Mouse (Mus musculus): ENCODE data around the gene Ankrd65. TPM values are rescaled to one million over a fixed set of nuclear protein-coding genes. Genes with fewer than 3 reads are reported as not detected.
A peak's percentile ranks its signal among the peaks of the same experiment; 100 is the strongest.

The Ankrd65 gene
- polyA plus RNA-seq, 1 experiment: 0.49 TPM

GRCm38 (mm10) chr4:155791240-155791933 lies 1.1 kb downstream of the Ankrd65 start:
- Histone ChIP-seq H3K4me3 (ENCODE audit: extremely low read depth, insufficient read depth, insufficient read length) (no peak overlapping the region), H3K36me3 (ENCODE audit: control insufficient read depth, insufficient read depth, low read length) (no peaks in the 10 kb centered on the region), H3K27me3 (ENCODE audit: control insufficient read depth, insufficient read depth, low read length) (no peaks in the 10 kb centered on the region), H3K27ac (ENCODE audit: insufficient read depth, low read length) (no peak overlapping the region), H3K4me1 (ENCODE audit: control insufficient read depth, insufficient read depth, insufficient read length) (no peaks in the 10 kb centered on the region)
- DNase-seq (ENCODE audit: low read depth in 1 of 2, low spot score in 2 of 2): no peak
- TF ChIP-seq CTCF (IDR thresholded peaks at IDR 0.05; ENCODE audit: extremely low read depth, insufficient read depth, insufficient read length, insufficient replicate concordance): no peak
- no peak for TF ChIP-seq POLR2A (IDR thresholded peaks at IDR 0.05; ENCODE audit: low read depth, low read length)
- WGBS: 85% methylated on average over 24 of the region's 24 CpGs

- no peaks in the 10 kb centered on the region; the same call in 1 of the 2 replicates for H3K27me3 ChIP-seq (ENCODE audit: control insufficient read depth, insufficient read depth, low read length)
- no peak for DNase-seq (ENCODE audit: low read depth in 1 of 2, low spot score in 2 of 2)
- no peak for TF ChIP-seq POLR2A (IDR thresholded peaks at IDR 0.05; ENCODE audit: low read depth, low read length)
- no peak for TF ChIP-seq CTCF (IDR thresholded peaks at IDR 0.05; ENCODE audit: extremely low read depth, insufficient read depth, insufficient read length, insufficient replicate concordance)
Measured at GRCm38 (mm10) chr4:155793730-155794129, 3.5 kb downstream of the Ankrd65 start.

DNA sequence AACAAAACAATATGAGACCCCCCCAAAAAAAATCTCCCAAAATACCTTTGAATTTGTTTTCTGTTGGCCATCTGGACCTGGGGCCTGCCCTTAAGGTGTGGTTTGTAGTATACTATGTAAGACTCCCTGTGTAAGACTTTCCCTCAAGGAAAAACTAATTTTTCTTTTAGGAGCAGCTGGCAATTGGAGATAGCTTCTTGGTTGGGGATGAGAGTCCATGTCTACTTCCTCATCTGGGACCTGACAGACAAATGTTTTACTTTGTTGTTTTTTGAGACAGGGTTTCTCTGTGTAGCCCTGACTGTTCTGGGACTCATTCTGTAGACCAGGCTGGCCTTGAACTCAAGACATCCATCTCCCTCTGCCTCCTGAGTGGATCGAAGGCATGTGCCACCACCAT lies 11.8 kb downstream of the Ankrd65 start:
- 100% methylated on average over 1 of the region's 1 CpGs for WGBS
- no peak for DNase-seq (ENCODE audit: low read depth in 1 of 2, low spot score in 2 of 2)
- peaks cover 6% of the 10 kb centered on the region; the same call in 1 of the 2 replicates for H3K4me1 ChIP-seq (ENCODE audit: control insufficient read depth, insufficient read depth, insufficient read length)
- H3K4me3 ChIP-seq (ENCODE audit: extremely low read depth, insufficient read depth, insufficient read length): no peak overlapping the region
- peaks cover 5% of the 10 kb centered on the region for H3K36me3 ChIP-seq (ENCODE audit: control insufficient read depth, insufficient read depth, low read length)
- no peak overlapping the region for H3K27ac ChIP-seq (ENCODE audit: insufficient read depth, low read length)
- TF ChIP-seq CTCF (IDR thresholded peaks at IDR 0.05; ENCODE audit: extremely low read depth, insufficient read depth, insufficient read length, insufficient replicate concordance) (no peak), POLR2A (IDR thresholded peaks at IDR 0.05; ENCODE audit: low read depth, low read length) (no peak)
- no peaks in the 10 kb centered on the region for H3K27me3 ChIP-seq (ENCODE audit: control insufficient read depth, insufficient read depth, low read length)

More at GRCm38 (mm10) chr4:155793730-155794129, 3.5 kb downstream of the Ankrd65 start:
- H3K27ac ChIP-seq (ENCODE audit: insufficient read depth, low read length): no peak overlapping the region
- H3K36me3 ChIP-seq (ENCODE audit: control insufficient read depth, insufficient read depth, low read length): no peaks in the 10 kb centered on the region
- WGBS: 78% methylated on average over 2 of the region's 2 CpGs
- no peaks in the 10 kb centered on the region for H3K4me1 ChIP-seq (ENCODE audit: control insufficient read depth, insufficient read depth, insufficient read length)
- no peak overlapping the region for H3K4me3 ChIP-seq (ENCODE audit: extremely low read depth, insufficient read depth, insufficient read length)

GRCm38 (mm10) chr4:155802741-155803339 lies 12.6 kb downstream of the Ankrd65 start, which contains the start of gene Mrpl20:
TSS of gene Mrpl20 (plus strand) at chr4:155802878.
- TF ChIP-seq CTCF (IDR thresholded peaks at IDR 0.05; ENCODE audit: extremely low read depth, insufficient read depth, insufficient read length, insufficient replicate concordance): no peak
- no peak for TF ChIP-seq POLR2A (IDR thresholded peaks at IDR 0.05; ENCODE audit: low read depth, low read length)
- WGBS: 7% methylated on average over 12 of the region's 12 CpGs

GRCm38 (mm10) chr4:155803340-155804041 lies 13.3 kb downstream of the Ankrd65 start:
- H3K4me1 ChIP-seq (ENCODE audit: control insufficient read depth, insufficient read depth, insufficient read length): peaks cover 6% of the 10 kb centered on the region; the same call in 1 of the 2 replicates
- WGBS: under 1% methylated on average over 58 of the region's 58 CpGs
- DNase-seq (ENCODE audit: low read depth in 1 of 2, low spot score in 2 of 2): peak; percentile 90 to 94
- TF ChIP-seq CTCF (IDR thresholded peaks at IDR 0.05; ENCODE audit: extremely low read depth, insufficient read depth, insufficient read length, insufficient replicate concordance) (no peak), POLR2A (IDR thresholded peaks at IDR 0.05; ENCODE audit: low read depth, low read length) (peak; percentile 85)
- H3K27ac ChIP-seq (ENCODE audit: insufficient read depth, low read length): peak overlapping the region; percentile 59
- H3K4me3 ChIP-seq (ENCODE audit: extremely low read depth, insufficient read depth, insufficient read length): peak overlapping the region; percentile 95
- peaks cover 16% of the 10 kb centered on the region for H3K36me3 ChIP-seq (ENCODE audit: control insufficient read depth, insufficient read depth, low read length)
- H3K27me3 ChIP-seq (ENCODE audit: control insufficient read depth, insufficient read depth, low read length): no peaks in the 10 kb centered on the region

More at GRCm38 (mm10) chr4:155802741-155803339, 12.6 kb downstream of the Ankrd65 start, which contains the start of gene Mrpl20:
- H3K27me3 ChIP-seq (ENCODE audit: control insufficient read depth, insufficient read depth, low read length): no peaks in the 10 kb centered on the region
- peak within 1 kb of the TSS; percentile 95 for H3K4me3 ChIP-seq (ENCODE audit: extremely low read depth, insufficient read depth, insufficient read length)
- H3K27ac ChIP-seq (ENCODE audit: insufficient read depth, low read length): peak within 1 kb of the TSS; percentile 59
- H3K36me3 ChIP-seq (ENCODE audit: control insufficient read depth, insufficient read depth, low read length): peaks cover 10% of the 10 kb centered on the region
- DNase-seq (ENCODE audit: low read depth in 1 of 2, low spot score in 2 of 2): peak in 1 of 2 experiments; percentile 26
- peaks cover 6% of the 10 kb centered on the region; the same call in 1 of the 2 replicates for H3K4me1 ChIP-seq (ENCODE audit: control insufficient read depth, insufficient read depth, insufficient read length)

GRCm38 (mm10) chr4:155807841-155808240 lies 17.6 kb downstream of the Ankrd65 start:
- Histone ChIP-seq H3K4me1 (ENCODE audit: control insufficient read depth, insufficient read depth, insufficient read length) (peaks cover 4% of the 10 kb centered on the region; the same call in 1 of the 2 replicates), H3K27me3 (ENCODE audit: control insufficient read depth, insufficient read depth, low read length) (no peaks in the 10 kb centered on the region), H3K4me3 (ENCODE audit: extremely low read depth, insufficient read depth, insufficient read length) (no peak overlapping the region), H3K27ac (ENCODE audit: insufficient read depth, low read length) (no peak overlapping the region), H3K36me3 (ENCODE audit: control insufficient read depth, insufficient read depth, low read length) (peaks cover 26% of the 10 kb centered on the region)
- DNase-seq (ENCODE audit: low read depth in 1 of 2, low spot score in 2 of 2): no peak
- TF ChIP-seq CTCF (IDR thresholded peaks at IDR 0.05; ENCODE audit: extremely low read depth, insufficient read depth, insufficient read length, insufficient replicate concordance): no peak
- TF ChIP-seq POLR2A (IDR thresholded peaks at IDR 0.05; ENCODE audit: low read depth, low read length): no peak
- WGBS: 91% methylated on average over 3 of the region's 3 CpGs
